Mouse (Mus musculus) c-Kit-negative CD71-positive TER-119-positive erythroid progenitor cells, embryonic 14.5 days (primary cell): Measurements from ENCODE around the gene Ccm2.
A peak's percentile ranks its signal among the peaks of the same experiment; 100 is the strongest.

ENCODE experiments used
- DNase-seq: peaks from one replicate; pipeline ENCODE4 v3.0.0-alpha.2; 2013; ENCODE audit warnings: low read depth, low spot score

Ccm2 gene

GRCm38 (mm10) chr11:6581560-6581959, 34.9 kb downstream of the Ccm2 start:
- no peak for DNase-seq

GRCm38 (mm10) chr11:6585748-6586147, 39.1 kb downstream of the Ccm2 start:
- DNase-seq = no peak

GRCm38 (mm10) chr11:6586660-6587059, 40.0 kb downstream of the Ccm2 start:
- DNase-seq = no peak

GRCm38 (mm10) chr11:6587249-6587940, 40.7 kb downstream of the Ccm2 start:
- DNase-seq = no peak

GRCm38 (mm10) chr11:6588295-6588694, 41.6 kb downstream of the Ccm2 start:
- DNase-seq = no peak

GRCm38 (mm10) chr11:6589838-6590237, 43.2 kb downstream of the Ccm2 start:
- DNase-seq = no peak

GRCm38 (mm10) chr11:6590933-6591675, 44.4 kb downstream of the Ccm2 start:
- DNase-seq = peak; percentile 36

- no peak for DNase-seq
Measured at GRCm38 (mm10) chr11:6593406-6593805, 46.7 kb downstream of the Ccm2 start.

- no peak for DNase-seq
Measured at GRCm38 (mm10) chr11:6594845-6595244, 48.2 kb downstream of the Ccm2 start.

GRCm38 (mm10) chr11:6595339-6595738, 48.7 kb downstream of the Ccm2 start:
- no peak for DNase-seq

GRCm38 (mm10) chr11:6596205-6596604, 49.5 kb downstream of the Ccm2 start:
- no peak for DNase-seq

- no peak for DNase-seq
Measured at GRCm38 (mm10) chr11:6596616-6597015, 49.9 kb downstream of the Ccm2 start.

GRCm38 (mm10) chr11:6597523-6597922, 50.8 kb downstream of the Ccm2 start:
- no peak for DNase-seq

GRCm38 (mm10) chr11:6598191-6598889, 51.7 kb downstream of the Ccm2 start:
- no peak for DNase-seq

GRCm38 (mm10) chr11:6599011-6599681, 52.5 kb downstream of the Ccm2 start:
- DNase-seq = no peak

GRCm38 (mm10) chr11:6599831-6600230, 53.1 kb downstream of the Ccm2 start:
- no peak for DNase-seq

GRCm38 (mm10) chr11:6600284-6600944, 53.7 kb downstream of the Ccm2 start:
- DNase-seq = no peak

- DNase-seq = no peak
Measured at GRCm38 (mm10) chr11:6601649-6602480, 55.2 kb downstream of the Ccm2 start.

GRCm38 (mm10) chr11:6602662-6603061, 56.0 kb downstream of the Ccm2 start:
- DNase-seq = no peak

GRCm38 (mm10) chr11:6603224-6603623, 56.5 kb downstream of the Ccm2 start:
- no peak for DNase-seq
